Mouse (Mus musculus): ENCODE data around the gene Sephs2. TPM values are rescaled to one million over a fixed set of nuclear protein-coding genes. Genes with fewer than 3 reads are reported as not detected.

Gene Sephs2
- 53.7 and 58.5 TPM in 2 replicates for polyA plus RNA-seq (2015; fragmentation: Nextera tagmentation; extraction: Ambion mirVana)

DNA sequence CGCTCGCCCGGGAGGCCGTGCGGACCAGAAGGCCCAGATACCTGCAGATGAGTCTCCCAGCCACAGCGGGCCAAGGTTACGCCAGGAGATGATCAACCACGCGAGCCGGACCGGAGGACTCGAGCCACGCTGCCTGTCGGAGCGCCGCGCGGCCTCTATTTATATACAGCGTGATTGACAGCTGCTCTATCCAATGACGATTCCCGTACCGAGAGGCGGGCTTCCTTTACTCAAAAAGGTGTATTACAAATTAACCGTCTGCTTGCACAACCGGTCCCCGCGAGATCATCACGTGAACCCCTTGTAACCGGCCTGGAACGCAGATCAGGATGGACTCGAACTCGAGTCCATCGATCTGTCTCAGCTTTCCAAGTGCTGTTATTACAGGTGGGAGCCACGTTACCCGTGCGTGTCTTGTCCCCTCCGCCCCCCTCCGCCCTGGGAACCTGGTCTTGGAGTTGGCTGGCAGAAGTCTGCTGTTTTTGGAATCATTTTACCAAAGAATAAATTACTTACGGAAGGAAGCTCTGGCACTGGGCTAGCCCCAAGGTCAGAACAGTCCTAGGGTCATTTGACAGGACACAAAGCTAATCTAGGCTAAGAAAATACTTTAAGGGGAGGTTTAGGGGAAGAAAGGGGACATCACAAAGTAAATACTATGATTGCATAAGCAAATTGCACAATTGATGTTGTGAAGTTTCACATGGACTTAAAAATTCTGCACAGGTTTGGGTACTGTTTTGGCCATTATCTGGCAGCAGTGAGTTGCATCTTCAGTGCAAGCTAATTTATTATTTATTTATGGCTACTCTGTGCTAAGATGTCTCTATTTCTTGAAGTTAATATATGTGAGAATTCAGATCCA, at the start of gene Sephs2:
Gene Sephs2 (minus strand): TSS at position 131 of the 865 bp plus-strand sequence.
- H3K27me3 ChIP-seq, result no peaks in the 10 kb centered on the region
- H3K27ac ChIP-seq (replicated peaks), result peak within 1 kb of the TSS; percentile 88
- H3K9me3 ChIP-seq (replicated peaks), result no peaks in the 10 kb centered on the region
- no peak; the same call in none of the 2 replicates for ATAC-seq (ENCODE audit: insufficient number of reproducible peaks, low FRiP score, low TSS enrichment, low read depth)
- H3K4me2 ChIP-seq (replicated peaks), result peak within 1 kb of the TSS; percentile 79
- WGBS, result 1% methylated on average over 39 of the region's 39 CpGs
- H3K4me1 ChIP-seq, result peaks cover 18% of the 10 kb centered on the region
- H3K9ac ChIP-seq, result peak within 1 kb of the TSS; percentile 85
- H3K36me3 ChIP-seq, result peaks cover 21% of the 10 kb centered on the region
- peak within 1 kb of the TSS; percentile 84 for H3K4me3 ChIP-seq (replicated peaks)

- no peak overlapping the region for H3K4me2 ChIP-seq (replicated peaks)
- no peaks in the 10 kb centered on the region for H3K27me3 ChIP-seq
- no peaks in the 10 kb centered on the region for H3K4me1 ChIP-seq
- H3K36me3 ChIP-seq, result no peaks in the 10 kb centered on the region
- ATAC-seq (ENCODE audit: insufficient number of reproducible peaks, low FRiP score, low TSS enrichment, low read depth), result no peak
- no peak overlapping the region for H3K27ac ChIP-seq (replicated peaks)
- H3K4me3 ChIP-seq (replicated peaks), result no peak overlapping the region
- no peaks in the 10 kb centered on the region for H3K9me3 ChIP-seq (replicated peaks)
- no peak overlapping the region for H3K9ac ChIP-seq
- 21% methylated on average over 5 of the region's 5 CpGs for WGBS
Observed at GRCm38 (mm10) chr7:127322085-127322484, 48.2 kb upstream of the Sephs2 start.

GRCm38 (mm10) chr7:127321106-127321505, 47.3 kb upstream of the Sephs2 start:
- 71% methylated on average over 4 of the region's 4 CpGs for WGBS

GRCm38 (mm10) chr7:127313912-127314311, 40.1 kb upstream of the Sephs2 start:
- Histone ChIP-seq H3K4me2 (replicated peaks) (no peak overlapping the region), H3K36me3 (no peaks in the 10 kb centered on the region), H3K9me3 (replicated peaks) (no peaks in the 10 kb centered on the region), H3K27ac (replicated peaks) (no peak overlapping the region), H3K4me3 (replicated peaks) (no peak overlapping the region), H3K4me1 (no peaks in the 10 kb centered on the region), H3K27me3 (no peaks in the 10 kb centered on the region), H3K9ac (no peak overlapping the region)
- WGBS, result 36% methylated on average over 8 of the region's 8 CpGs
- no peak for ATAC-seq (ENCODE audit: insufficient number of reproducible peaks, low FRiP score, low TSS enrichment, low read depth)

More at GRCm38 (mm10) chr7:127321106-127321505, 47.3 kb upstream of the Sephs2 start:
- Histone ChIP-seq H3K4me3 (replicated peaks) (no peak overlapping the region), H3K27ac (replicated peaks) (no peak overlapping the region), H3K9me3 (replicated peaks) (no peaks in the 10 kb centered on the region), H3K4me2 (replicated peaks) (no peak overlapping the region), H3K27me3 (no peaks in the 10 kb centered on the region), H3K36me3 (no peaks in the 10 kb centered on the region), H3K4me1 (no peaks in the 10 kb centered on the region), H3K9ac (no peak overlapping the region)
- no peak for ATAC-seq (ENCODE audit: insufficient number of reproducible peaks, low FRiP score, low TSS enrichment, low read depth)

- Histone ChIP-seq H3K9ac (no peak overlapping the region), H3K4me3 (replicated peaks) (no peak overlapping the region), H3K27me3 (no peaks in the 10 kb centered on the region), H3K9me3 (replicated peaks) (no peaks in the 10 kb centered on the region), H3K4me1 (no peaks in the 10 kb centered on the region), H3K36me3 (no peaks in the 10 kb centered on the region), H3K27ac (replicated peaks) (no peak overlapping the region), H3K4me2 (replicated peaks) (no peak overlapping the region)
- no peak for ATAC-seq (ENCODE audit: insufficient number of reproducible peaks, low FRiP score, low TSS enrichment, low read depth)
- WGBS, result 60% methylated on average over 12 of the region's 12 CpGs
Observed at GRCm38 (mm10) chr7:127309951-127310350, 36.1 kb upstream of the Sephs2 start.

DNA sequence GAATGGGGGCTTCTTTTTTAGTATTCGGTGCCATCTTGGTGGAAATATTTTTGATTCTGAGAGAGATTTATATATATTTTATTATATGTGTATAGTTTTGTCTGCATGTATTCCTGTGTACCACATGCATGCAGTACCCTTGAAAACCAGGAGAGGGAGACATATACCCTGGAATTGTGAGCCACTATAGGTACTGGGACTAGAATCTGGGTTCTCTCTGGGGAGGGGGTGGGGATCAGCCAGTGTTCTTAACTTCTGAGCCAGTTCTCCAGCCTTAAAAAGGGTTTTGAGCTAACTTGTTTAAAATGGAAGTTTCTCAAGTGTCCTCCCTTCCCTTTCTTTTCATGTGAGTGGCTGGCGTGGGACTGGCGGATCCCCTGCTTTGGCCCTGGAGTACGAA, 35.0 kb upstream of the Sephs2 start:
- ATAC-seq (ENCODE audit: insufficient number of reproducible peaks, low FRiP score, low TSS enrichment, low read depth), result peak; percentile 63; the same call in 1 of the 2 replicates
- Histone ChIP-seq H3K27ac (replicated peaks) (no peak overlapping the region), H3K36me3 (no peaks in the 10 kb centered on the region), H3K4me1 (no peaks in the 10 kb centered on the region), H3K4me3 (replicated peaks) (no peak overlapping the region), H3K4me2 (replicated peaks) (no peak overlapping the region), H3K9ac (no peak overlapping the region), H3K27me3 (no peaks in the 10 kb centered on the region), H3K9me3 (replicated peaks) (no peaks in the 10 kb centered on the region)
- WGBS, result 70% methylated on average over 4 of the region's 4 CpGs

- Histone ChIP-seq H3K27ac (replicated peaks) (no peak overlapping the region), H3K4me1 (no peaks in the 10 kb centered on the region), H3K4me3 (replicated peaks) (no peak overlapping the region), H3K27me3 (no peaks in the 10 kb centered on the region), H3K4me2 (replicated peaks) (no peak overlapping the region), H3K9me3 (replicated peaks) (no peaks in the 10 kb centered on the region), H3K36me3 (no peaks in the 10 kb centered on the region), H3K9ac (no peak overlapping the region)
- 80% methylated on average over 2 of the region's 2 CpGs for whole genome bisulfite sequencing
- ATAC-seq (ENCODE audit: insufficient number of reproducible peaks, low FRiP score, low TSS enrichment, low read depth), result no peak
Observed at GRCm38 (mm10) chr7:127308431-127308830, 34.6 kb upstream of the Sephs2 start.

- H3K4me1 ChIP-seq, result no peaks in the 10 kb centered on the region
- 97% methylated on average over 5 of the region's 5 CpGs for WGBS
- H3K9me3 ChIP-seq (replicated peaks), result no peaks in the 10 kb centered on the region
- no peaks in the 10 kb centered on the region for H3K27me3 ChIP-seq
- H3K36me3 ChIP-seq, result no peaks in the 10 kb centered on the region
- no peak for ATAC-seq (ENCODE audit: insufficient number of reproducible peaks, low FRiP score, low TSS enrichment, low read depth)
- no peak overlapping the region for H3K9ac ChIP-seq
- H3K27ac ChIP-seq (replicated peaks), result no peak overlapping the region
- H3K4me2 ChIP-seq (replicated peaks), result no peak overlapping the region
- no peak overlapping the region for H3K4me3 ChIP-seq (replicated peaks)
Observed at GRCm38 (mm10) chr7:127297586-127298193, 23.8 kb upstream of the Sephs2 start.

- Histone ChIP-seq H3K9ac (no peak overlapping the region), H3K4me3 (replicated peaks) (no peak overlapping the region), H3K27me3 (no peaks in the 10 kb centered on the region), H3K36me3 (no peaks in the 10 kb centered on the region), H3K4me1 (no peaks in the 10 kb centered on the region), H3K27ac (replicated peaks) (no peak overlapping the region), H3K4me2 (replicated peaks) (no peak overlapping the region), H3K9me3 (replicated peaks) (no peaks in the 10 kb centered on the region)
- WGBS, result 81% methylated on average over 5 of the region's 5 CpGs
- ATAC-seq (ENCODE audit: insufficient number of reproducible peaks, low FRiP score, low TSS enrichment, low read depth), result no peak
Observed at GRCm38 (mm10) chr7:127296786-127297555, 23.1 kb upstream of the Sephs2 start.

DNA sequence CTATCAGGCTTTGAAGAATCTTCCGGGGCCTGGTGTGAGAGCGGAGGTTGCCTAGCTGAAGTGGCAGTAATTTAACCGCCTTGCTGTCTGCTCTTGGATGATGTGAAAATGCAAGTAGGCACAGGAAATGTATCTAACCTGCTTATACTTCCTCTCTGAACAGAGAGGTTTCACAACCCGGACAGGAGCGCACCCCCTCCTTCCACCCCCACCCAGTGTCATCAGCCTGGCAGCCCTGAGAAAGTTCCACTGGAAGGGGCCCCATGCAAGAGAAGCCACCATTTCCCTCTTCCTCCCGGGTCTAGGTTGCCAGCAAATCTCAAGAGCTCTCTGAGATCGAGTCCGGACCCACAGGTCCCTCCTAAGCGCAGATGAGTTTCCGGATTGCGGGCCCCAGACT, 22.2 kb upstream of the Sephs2 start, which contains the start of gene Itgal:
Gene Itgal (plus strand): TSS at position 163 of the 400 bp plus-strand sequence.
- Histone ChIP-seq H3K9ac (no peak within 1 kb of the TSS), H3K27me3 (no peaks in the 10 kb centered on the region), H3K4me1 (no peaks in the 10 kb centered on the region), H3K4me2 (replicated peaks) (no peak within 1 kb of the TSS), H3K36me3 (no peaks in the 10 kb centered on the region), H3K9me3 (replicated peaks) (no peaks in the 10 kb centered on the region), H3K27ac (replicated peaks) (no peak within 1 kb of the TSS), H3K4me3 (replicated peaks) (no peak within 1 kb of the TSS)
- no peak for ATAC-seq (ENCODE audit: insufficient number of reproducible peaks, low FRiP score, low TSS enrichment, low read depth)
- 81% methylated on average over 11 of the region's 11 CpGs for WGBS

- Histone ChIP-seq H3K4me2 (replicated peaks) (no peak overlapping the region), H3K4me3 (replicated peaks) (no peak overlapping the region), H3K4me1 (no peaks in the 10 kb centered on the region), H3K9ac (no peak overlapping the region), H3K27ac (replicated peaks) (no peak overlapping the region), H3K9me3 (replicated peaks) (0 out of 2 replicates have a peak, but pooled peaks cover 7% of the 10 kb centered on the region), H3K27me3 (no peaks in the 10 kb centered on the region), H3K36me3 (no peaks in the 10 kb centered on the region)
- no peak for ATAC-seq (ENCODE audit: insufficient number of reproducible peaks, low FRiP score, low TSS enrichment, low read depth)
- WGBS, result 53% methylated on average over 8 of the region's 8 CpGs
Observed at GRCm38 (mm10) chr7:127290142-127290541, 16.3 kb upstream of the Sephs2 start.

All from embryonic facial prominence, embryonic 15.5 days (tissue).